Mouse (Mus musculus) T-helper 17 cell (primary cell): Measurements from ENCODE around the gene AW551984.

ENCODE experiments used
- in situ Hi-C, 2 experiments: fragments of 300-600 bp; cut with MboI, MseI; formaldehyde crosslinking; loops; 1 replicate in 1 of 2; 2 replicates in 1 of 2; pipeline ENCODE4 v1.15.1; 2025; ENCODE audit warnings: high pct_unique_total_duplicates in 2 of 2

Gene AW551984

GRCm38 (mm10) chr9:39603999-39604453 lies at the start of gene AW551984:
TSS of gene AW551984 (minus strand) at chr9:39604403.
- in situ Hi-C loops, result no loop called here

- in situ Hi-C loops, result no loop called here
These were observed 43.2 kb upstream of the AW551984 start for GRCm38 (mm10) chr9:39647382-39647781.

GRCm38 (mm10) chr9:39644785-39645184 lies 40.6 kb upstream of the AW551984 start, which contains the start of gene Olfr961:
TSS of gene Olfr961 (plus strand) at chr9:39645085.
- in situ Hi-C loops, result no loop called here

- in situ Hi-C loops, result no loop called here
These were observed 29.9 kb upstream of the AW551984 start for GRCm38 (mm10) chr9:39633913-39634594.

- in situ Hi-C loops, result no loop called here
These were observed 24.9 kb upstream of the AW551984 start for GRCm38 (mm10) chr9:39629069-39629468.

- in situ Hi-C loops, result no loop called here
These were observed 20.5 kb upstream of the AW551984 start for GRCm38 (mm10) chr9:39624711-39625110.

- in situ Hi-C loops, result no loop called here
These were observed 19.6 kb upstream of the AW551984 start for GRCm38 (mm10) chr9:39623783-39624182.

- in situ Hi-C loops, result no loop called here
These were observed 16.9 kb upstream of the AW551984 start, which contains the start of gene Olfr960 for GRCm38 (mm10) chr9:39621073-39621472. TSS of gene Olfr960 (plus strand) at chr9:39621373.

GRCm38 (mm10) chr9:39611953-39612352 lies 7.8 kb upstream of the AW551984 start:
- in situ Hi-C loops, result no loop called here

GRCm38 (mm10) chr9:39610355-39610754 lies 6.2 kb upstream of the AW551984 start, which contains the start of gene Olfr148:
TSS of gene Olfr148 (plus strand) at chr9:39610655.
- in situ Hi-C loops, result no loop called here

- in situ Hi-C loops, result no loop called here
These were observed 4.3 kb upstream of the AW551984 start for GRCm38 (mm10) chr9:39608497-39608896.

GRCm38 (mm10) chr9:39603333-39603845 lies 814 bp downstream of the AW551984 start:
- in situ Hi-C loops, result no loop called here

GRCm38 (mm10) chr9:39602536-39603332 lies 1.5 kb downstream of the AW551984 start:
- in situ Hi-C loops, result no loop called here

GRCm38 (mm10) chr9:39577050-39577449 lies 27.2 kb downstream of the AW551984 start:
- in situ Hi-C loops, result no loop called here

GRCm38 (mm10) chr9:39575469-39575868 lies 28.7 kb downstream of the AW551984 start, which contains the start of gene Olfr959:
TSS of gene Olfr959 (minus strand) at chr9:39575569.
- in situ Hi-C loops, result no loop called here

GRCm38 (mm10) chr9:39558349-39558647 lies 45.9 kb downstream of the AW551984 start:
- in situ Hi-C loops, result loop anchor here in 1 of 2 experiments (10.0 kb wide), 1 partner anchor 243 kb away; no protein-coding TSS in a partner anchor

GRCm38 (mm10) chr9:39557529-39558348 lies 46.5 kb downstream of the AW551984 start:
- in situ Hi-C loops, result loop anchor here in 1 of 2 experiments (10.0 kb wide), 1 partner anchor 243 kb away; no protein-coding TSS in a partner anchor

- in situ Hi-C loops, result loop anchor here in 1 of 2 experiments (10.0 kb wide), 1 partner anchor 239 kb away; no protein-coding TSS in a partner anchor
These were observed 50.3 kb downstream of the AW551984 start, which contains the start of gene Olfr958 for GRCm38 (mm10) chr9:39553946-39554345. TSS of gene Olfr958 (minus strand) at chr9:39554054.

- in situ Hi-C loops, result loop anchor here in 1 of 2 experiments (10.0 kb wide), 1 partner anchor 236 kb away; no protein-coding TSS in a partner anchor
These were observed 53.4 kb downstream of the AW551984 start for GRCm38 (mm10) chr9:39550806-39551205.
